Mouse (Mus musculus): ENCODE data around the gene Inhbe.

Gene Inhbe

GRCm38 (mm10) chr10:127343029-127343428 lies 11.2 kb downstream of the Inhbe start:
- no peak for DNase-seq (ENCODE audit: low spot score)

DNA sequence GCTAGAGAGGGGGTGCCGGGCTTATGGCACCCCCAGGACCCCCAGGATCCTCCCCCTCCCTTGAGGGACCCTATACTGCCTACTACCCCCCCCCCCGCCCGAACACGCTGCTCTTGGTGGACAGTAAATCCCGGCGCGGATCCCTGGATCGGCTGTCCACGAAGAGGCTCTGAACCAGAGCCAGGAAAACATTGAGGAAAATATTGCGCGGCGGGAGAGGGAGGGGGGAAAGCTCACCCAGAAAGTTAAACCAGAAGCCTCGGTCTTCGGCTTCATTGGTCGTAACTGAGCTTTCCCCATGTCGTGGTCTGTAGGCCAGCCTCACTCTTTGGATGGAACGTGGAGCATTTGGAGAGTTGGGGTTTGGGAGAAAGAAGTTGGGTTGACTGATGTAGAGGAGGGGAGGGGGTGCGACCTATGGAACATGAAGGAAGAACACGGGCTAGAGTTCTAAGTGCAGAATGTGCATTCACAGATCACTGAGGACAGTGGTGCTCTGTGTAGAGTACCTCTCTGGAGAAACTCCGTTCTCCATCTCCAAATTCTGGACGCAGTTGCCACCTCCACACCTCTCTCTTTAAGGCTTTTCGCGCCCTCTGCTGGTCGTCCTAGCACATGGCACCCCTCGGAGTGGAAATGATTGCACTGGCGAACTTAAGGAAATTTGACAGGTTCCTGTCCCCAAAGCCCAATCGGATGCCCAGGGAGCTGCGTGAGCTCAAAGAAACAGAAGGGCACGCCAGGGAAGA lies 12.1 kb downstream of the Inhbe start, which contains the start of gene Gli1:
TSS of gene Gli1 (minus strand) at position 84 of the 749 bp plus-strand sequence.
- peak; percentile 83 for DNase-seq (ENCODE audit: low spot score)

GRCm38 (mm10) chr10:127341360-127341690 lies 12.9 kb downstream of the Inhbe start:
- no peak for DNase-seq (ENCODE audit: low spot score)

- no peak for DNase-seq (ENCODE audit: low spot score)
Observed at GRCm38 (mm10) chr10:127340577-127341359, 13.4 kb downstream of the Inhbe start.

GRCm38 (mm10) chr10:127339683-127340576 lies 14.3 kb downstream of the Inhbe start:
- no peak for DNase-seq (ENCODE audit: low spot score)

GRCm38 (mm10) chr10:127338930-127339682 lies 15.1 kb downstream of the Inhbe start:
- peak; percentile 92 for DNase-seq (ENCODE audit: low spot score)

DNA sequence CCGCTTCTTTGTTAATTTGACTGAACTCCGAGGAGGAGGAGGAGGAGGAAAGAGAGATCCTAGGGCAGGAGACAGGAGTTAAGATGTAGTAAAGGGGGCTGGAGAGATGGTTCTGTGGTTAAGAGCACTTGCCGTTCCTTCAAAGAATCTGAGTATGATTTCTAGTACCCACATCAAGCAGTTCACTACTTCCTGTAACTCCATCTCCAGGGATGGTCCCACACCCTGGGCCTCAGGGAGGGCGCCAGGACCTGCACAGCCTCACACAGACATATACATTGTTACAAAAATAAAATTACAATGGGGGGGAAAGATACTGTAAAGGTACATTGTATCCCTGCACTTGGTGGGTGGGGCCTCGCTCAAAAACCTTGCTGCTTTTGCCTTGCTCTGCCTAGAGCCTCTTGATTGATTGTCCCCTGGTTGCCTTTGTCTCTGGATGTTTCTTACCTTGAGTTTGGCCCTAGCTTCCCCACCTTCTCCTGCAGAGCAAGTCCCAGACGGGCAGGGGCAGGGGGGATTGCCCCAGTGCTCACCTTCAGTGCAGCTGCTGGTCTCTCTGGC lies 16.6 kb downstream of the Inhbe start:
- no peak for DNase-seq (ENCODE audit: low spot score)

- DNase-seq (ENCODE audit: low spot score) = no peak
Observed at GRCm38 (mm10) chr10:127336952-127337351, 17.3 kb downstream of the Inhbe start.

DNA sequence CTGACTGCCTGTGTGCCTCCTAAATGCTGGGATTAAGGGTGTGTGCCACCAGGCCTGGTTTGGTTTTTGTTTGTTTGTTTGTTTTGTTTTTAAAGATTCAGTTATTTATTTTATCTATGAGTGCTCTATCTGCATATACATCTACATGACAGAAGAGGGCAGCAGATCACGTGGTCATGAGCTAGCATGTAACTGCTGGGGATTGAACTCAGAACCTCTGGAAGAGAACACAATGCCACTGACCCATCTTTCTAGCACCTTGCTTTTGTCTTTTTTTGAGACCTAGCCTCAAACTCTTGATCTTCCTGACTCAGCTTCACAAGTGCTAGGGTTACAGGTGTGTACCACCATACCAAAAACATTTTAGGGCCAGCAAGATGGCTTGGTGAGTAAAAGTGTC lies 18.9 kb downstream of the Inhbe start:
- DNase-seq (ENCODE audit: low spot score) = no peak

DNA sequence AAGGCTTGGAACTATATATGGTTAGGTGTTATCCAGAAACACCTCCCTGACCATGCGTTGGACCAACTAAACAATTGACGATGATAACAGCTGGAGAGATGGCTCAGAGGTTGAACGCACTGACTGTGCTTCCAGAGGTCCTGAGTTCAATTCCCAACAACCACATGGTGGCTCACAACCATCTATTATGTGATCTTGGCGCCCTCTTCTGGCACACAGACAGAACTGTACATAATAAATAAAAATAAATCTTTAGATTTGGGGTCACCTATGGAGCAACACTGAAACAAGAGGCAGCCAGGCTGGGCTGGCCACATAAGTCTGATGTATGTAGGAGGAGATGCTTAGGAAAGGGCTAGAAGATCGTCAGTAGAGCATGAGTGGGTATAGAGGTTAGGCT lies 21.1 kb downstream of the Inhbe start:
- DNase-seq (ENCODE audit: low spot score) = no peak

DNA sequence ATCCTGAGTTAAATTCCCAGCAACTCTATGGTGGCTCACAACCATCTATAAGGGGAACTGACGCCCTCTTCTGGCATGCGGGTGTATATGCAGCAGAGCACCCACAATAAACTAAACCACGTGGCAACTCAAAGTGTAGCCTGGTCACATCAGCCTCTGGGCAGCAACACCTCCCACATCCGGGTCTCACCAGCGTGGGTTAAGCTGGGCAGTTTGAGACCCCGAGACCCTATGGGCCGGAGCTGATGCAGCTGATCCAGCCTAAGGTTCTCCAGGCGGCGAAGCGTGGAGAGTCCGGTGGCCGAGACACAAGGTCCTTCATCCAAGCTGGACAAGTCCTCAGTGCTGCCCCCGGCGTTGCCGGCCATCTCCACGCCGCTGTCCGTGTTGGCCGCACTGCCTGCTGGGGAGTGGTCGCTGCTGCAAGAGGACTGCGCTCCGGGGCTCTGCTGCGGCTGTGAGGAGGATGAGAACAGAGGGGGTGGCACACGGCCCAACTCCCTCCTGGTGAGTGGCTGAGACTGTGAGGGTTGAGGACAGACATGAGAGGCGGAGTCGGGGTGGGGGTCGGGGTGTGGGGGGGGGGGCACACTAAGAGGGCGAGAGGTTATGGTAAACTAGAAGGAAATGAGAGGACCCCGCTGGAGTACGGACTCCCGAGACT lies 21.9 kb downstream of the Inhbe start:
- DNase-seq (ENCODE audit: low spot score) = no peak

DNA sequence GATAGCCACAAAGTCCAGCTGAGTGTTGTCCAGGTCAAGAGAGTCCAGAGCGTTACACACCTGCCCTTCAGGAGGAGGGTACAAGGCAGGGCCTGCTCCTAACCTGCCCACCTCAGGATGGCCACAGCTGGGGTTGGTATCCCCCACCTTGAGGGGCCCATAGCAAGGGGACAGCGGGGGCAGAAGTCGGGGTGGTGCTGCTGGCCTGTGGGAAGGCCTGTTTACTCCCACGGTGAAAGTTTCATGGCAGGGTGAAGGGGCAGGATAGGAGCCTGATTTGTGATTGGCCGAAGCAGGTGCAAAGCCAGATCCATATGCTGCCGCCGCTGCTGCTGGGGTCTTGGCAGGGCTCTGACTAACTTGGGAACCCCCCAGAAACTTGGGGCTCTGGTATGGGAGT lies 24.0 kb downstream of the Inhbe start:
- DNase-seq (ENCODE audit: low spot score) = no peak

- DNase-seq (ENCODE audit: low spot score) = no peak
Observed at GRCm38 (mm10) chr10:127327461-127328145, 26.6 kb downstream of the Inhbe start.

DNA sequence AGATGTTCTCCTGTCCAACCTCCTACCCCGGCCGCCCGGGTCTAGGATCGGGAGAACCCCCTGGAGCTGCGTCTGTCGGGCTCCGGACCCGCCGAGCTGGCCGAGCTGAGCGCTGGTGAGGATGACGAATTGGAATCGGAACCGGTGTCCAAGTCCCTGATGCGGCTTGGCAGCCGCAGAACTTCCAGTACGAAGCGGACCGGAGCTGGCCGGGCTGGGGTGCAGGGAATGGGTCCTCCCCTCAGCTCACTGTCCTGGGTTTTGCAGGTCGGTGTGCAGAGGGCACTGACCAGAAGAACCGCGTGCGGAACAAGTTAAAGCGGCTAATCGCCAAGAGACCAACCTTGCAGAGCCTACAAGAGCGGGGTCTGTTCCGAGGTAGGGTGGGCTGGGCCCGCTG lies 27.4 kb downstream of the Inhbe start:
- DNase-seq (ENCODE audit: low spot score) = no peak

DNA sequence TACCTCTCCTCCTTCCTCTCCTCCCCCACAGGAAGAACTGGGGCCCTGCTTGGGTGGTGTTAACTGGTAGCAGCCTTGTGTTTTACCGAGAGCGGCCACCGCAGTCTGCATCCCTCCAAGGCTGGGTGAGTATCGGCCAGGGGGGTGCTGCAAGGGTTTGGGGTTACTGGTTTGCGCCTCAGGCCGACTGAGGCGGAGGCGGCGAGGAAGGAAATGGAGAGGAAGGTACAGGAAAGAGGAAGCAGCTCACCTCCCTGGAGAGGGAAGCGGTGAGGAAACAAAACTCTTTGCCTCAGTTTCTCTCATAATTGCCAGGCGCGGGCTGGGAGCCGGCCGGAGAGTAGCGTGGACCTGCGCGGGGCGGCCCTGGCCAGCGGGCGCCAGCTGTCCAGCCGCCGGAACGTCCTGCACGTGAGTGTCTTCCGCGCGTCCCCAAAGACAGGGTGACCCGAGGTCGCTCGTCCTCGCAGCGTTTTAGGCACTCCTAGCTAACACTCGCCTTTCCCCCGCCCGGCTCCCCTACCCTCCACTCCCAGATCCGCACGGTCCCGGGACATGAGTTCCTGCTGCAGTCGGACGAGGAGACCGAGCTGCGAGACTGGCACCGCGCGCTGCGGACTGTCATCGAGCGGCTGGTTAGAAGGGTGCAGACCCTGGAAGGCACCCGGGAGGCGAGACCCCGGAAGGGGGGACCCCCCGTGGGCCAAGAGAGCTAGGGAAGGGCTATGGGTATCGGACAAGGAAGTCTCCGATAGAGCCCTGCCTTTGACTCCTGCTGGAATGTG lies 28.0 kb downstream of the Inhbe start:
- no peak for DNase-seq (ENCODE audit: low spot score)

DNA sequence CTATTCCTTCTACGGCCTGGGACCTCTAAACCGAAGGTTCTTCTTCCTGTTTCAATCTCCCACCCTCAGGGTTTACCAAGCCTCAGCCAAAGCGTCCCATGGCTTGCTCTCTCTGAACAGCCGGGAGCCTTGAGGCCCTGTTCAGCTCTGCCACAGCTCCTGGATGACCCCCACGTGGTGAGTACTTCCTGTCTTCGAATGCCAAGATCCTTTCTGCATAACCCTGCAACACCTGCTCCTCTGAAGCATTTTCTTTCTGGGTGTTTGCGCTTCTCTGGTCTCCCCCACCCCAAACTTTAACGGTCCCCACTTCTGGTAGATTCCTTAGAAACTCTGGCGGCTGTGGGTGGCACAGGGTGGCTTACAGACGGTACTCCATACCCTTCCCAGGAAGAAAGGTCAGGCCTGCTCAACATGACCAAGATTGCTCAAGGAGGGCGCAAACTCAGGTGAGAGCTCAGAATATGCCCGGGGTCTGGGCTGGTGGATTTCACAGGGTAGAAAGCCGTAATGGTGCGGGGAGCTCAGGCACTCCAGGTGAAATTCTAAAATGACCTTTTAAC lies 28.7 kb downstream of the Inhbe start:
- DNase-seq (ENCODE audit: low spot score) = no peak

GRCm38 (mm10) chr10:127324495-127324894 lies 29.7 kb downstream of the Inhbe start:
- DNase-seq (ENCODE audit: low spot score) = no peak

GRCm38 (mm10) chr10:127323131-127323855 lies 30.9 kb downstream of the Inhbe start:
- no peak for DNase-seq (ENCODE audit: low spot score)
